Mouse (Mus musculus) left cerebral cortex, adult 11 months (tissue): ENCODE data around the gene Luzp2.
"Not testable (repeated sequence)": the region's sequence is repeated elsewhere in the genome, so short reads cannot be mapped to it uniquely, and the experiment has no call there.

Experiments
- DNase-seq: peaks from one replicate; pipeline ENCODE4 v3.0.0; 2022; ENCODE audit warnings: low spot score

The Luzp2 gene

DNA sequence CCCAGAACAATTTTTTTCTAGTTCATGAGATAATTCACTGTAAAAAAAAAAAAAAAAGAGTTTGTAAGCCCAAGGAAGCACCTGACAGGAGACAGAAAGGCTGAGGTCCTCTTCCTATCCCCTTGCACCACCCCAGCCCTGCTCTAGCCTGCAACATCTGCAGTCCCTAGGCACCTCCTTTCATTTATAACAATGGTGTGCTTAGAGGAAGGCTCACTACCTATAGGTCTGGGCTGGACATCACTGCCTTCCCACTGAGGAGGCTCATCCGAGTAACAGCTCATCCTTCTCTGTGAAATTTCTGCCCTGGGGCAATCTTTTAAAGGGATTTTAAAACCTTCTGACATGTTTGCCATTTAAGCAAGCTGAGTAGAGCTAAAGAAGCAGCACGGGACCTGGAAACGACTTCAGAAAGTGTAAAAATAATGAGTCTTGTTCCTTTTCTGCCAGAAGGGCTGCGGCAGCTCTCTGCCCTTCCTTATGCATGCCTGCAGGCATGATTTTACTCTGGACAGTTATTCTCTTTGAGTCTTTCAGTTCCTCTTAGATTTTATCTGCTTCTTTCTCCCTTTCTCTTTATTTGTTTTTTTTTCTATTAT, 174.0 kb downstream of the Luzp2 start:
- no peak for DNase-seq

DNA sequence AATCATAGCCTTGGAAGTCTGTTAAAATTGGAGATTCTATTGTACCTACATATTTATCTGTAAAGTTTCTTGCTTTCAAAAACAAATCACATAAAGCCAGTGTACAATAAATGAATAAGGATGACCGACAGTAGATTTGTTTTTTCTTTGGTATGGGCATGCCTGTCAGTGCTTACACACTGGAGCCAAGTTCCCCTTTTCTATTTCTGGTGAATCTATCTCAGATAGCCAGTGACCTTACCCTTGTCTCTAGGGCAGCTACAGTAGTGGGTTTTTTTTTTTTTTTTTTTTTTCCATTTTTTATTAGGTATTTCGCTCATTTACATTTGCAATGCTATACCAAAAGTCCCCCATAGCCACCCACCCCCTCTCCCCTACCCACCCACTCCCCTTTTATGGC, 298.6 kb downstream of the Luzp2 start:
- not testable (repeated sequence) for DNase-seq

DNA sequence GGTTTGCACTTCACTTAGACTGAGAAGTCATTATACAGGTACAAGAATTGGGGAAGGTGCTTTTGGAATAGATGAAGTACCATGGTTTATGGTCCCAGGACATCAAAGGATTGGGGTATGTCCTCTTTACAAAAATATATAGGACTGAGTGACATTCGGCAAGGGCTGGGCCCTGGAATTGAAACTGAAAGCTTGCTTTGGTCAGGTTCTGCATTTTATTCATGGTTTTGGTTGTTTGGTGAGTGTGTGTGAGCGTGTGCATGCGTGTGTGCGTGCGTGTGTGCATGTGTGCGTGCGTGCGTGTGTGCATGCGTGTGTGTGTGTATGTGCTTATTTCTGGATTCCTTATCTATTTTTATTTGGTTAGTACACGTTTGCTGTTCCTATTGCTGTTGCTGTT, 353.6 kb downstream of the Luzp2 start:
- no peak for DNase-seq

DNA sequence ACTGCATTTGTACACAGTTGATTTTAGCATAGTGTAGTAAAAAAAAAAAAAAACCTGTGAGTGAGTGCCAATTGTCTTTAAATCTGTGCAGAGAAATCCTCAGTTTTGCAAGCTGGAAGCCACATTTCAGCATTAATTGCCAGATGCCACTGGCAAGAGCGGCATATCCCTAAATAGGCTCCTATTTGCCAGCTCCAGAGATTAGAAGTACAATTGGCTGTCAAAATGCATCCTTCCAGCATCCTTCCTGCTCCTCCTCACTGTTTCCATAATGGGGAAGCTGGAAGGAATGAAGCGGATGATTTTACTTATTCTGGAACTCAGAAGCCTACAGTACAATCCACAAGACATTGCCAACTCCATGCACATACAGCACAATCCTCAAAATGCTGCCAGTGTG, 354.2 kb downstream of the Luzp2 start:
- peak; percentile 10 for DNase-seq

DNA sequence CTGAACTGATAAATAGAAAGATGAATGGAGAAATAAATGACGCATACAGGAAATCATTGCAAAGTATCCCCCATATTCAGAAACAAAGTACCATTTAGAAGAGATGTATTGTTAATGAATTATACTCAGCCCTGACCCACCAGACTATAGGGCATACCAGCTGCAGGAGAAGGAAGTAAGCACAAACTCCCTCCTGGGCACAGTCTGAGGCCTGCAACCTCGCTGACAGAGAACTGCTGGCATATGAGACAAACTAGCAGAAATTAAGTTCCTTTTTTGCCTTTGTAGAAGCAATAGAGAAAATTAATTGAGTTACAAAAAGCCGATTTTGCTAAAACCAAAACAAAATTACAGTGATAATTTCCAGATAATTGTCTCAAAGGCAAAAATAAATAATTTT, 355.4 kb downstream of the Luzp2 start:
- DNase-seq: no peak

DNA sequence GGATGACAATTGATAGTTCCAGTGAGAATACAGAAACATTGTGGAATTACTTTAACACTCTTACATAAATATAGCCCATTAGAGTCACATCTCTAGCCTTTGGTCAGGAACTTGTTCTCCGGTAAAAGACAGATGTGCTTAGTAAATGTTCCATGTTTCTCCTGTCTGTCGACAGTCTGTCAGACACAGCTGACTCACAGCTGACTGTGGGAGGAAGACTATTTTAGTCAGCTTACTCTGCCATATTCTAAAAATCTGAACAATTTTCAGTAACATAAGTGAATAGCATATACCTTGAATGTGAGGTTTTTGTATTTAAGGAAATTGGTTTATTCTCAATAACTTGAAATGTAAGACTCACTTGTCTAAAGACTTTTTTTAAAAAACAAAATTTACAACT, 363.5 kb downstream of the Luzp2 start:
- peak; percentile 3 for DNase-seq

DNA sequence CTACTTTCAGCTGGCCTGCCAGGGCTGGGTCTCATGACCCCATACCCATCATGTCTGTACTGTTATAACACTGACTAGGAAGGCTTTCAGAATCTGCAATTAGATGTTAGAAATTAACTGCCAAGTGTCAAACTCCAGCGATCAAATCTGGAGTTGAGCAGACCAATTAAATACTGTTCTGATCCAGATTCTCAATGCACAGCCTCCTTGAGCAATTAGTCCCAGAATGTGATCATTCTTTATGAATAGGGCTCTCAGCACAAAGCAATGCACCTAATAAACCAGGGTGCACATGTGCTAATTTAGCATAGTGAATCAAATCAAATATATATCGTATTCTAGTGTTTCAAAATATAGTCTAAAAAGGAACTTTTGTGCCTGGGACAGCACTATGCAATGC, 387.7 kb downstream of the Luzp2 start:
- no peak for DNase-seq

DNA sequence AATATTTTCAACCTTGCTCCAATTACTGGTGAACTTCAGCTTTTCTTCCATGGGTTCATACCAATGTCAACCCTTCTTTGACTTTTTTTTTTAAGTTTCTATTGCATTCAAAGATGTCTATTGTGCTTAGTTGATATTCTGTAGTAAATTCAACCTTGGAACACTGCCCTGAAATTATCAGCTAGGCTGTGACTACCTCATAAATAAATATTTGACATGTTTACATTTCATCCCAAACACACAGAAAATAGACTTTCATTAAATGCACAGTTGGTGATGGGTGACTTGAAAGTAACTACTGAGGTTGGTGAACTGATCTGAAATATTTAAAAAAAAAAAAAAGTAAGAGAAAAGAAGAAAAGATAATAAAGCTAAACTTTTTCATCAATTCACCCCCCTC, 394.1 kb downstream of the Luzp2 start:
- no peak for DNase-seq
